Mouse (Mus musculus): ENCODE results near the gene Zfp982.

DNA sequence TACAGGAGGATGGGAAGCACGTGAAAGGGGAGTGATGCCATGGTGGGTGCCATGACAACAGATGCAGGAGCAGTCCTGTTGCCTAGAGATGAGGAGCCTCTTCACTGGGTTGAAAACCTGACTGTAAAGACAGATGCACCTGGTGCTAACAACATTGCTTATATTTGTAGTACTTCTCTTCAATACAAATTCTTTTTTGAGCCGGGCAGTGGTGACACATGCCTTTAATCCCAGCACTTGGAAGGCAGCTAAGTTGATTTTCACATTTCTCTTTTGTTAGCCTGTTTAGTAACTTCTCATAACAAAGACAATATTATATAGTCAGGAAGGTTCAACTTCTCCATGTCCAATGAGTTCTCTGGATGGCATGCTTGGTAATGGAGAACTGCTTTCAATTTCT, 26.8 kb downstream of the Zfp982 start:
- TF ChIP-seq CTCF (IDR thresholded peaks at IDR 0.05; ENCODE audit: low read depth, low read length) (no peak), POLR2A (IDR thresholded peaks at IDR 0.05; ENCODE audit: borderline replicate concordance, low read depth, low read length) (no peak)
